Mouse (Mus musculus) CD4-positive helper T cell, adult 2 months (primary cell): ENCODE measurements around the gene Nckipsd.
A peak's percentile ranks its signal among the peaks of the same experiment; 100 is the strongest.

Experiments used
- DNase-seq: peaks from one replicate; pipeline ENCODE4 v3.0.0-alpha.2; 2012; ENCODE audit warnings: low read depth, missing footprints, low spot score

The Nckipsd gene

DNA sequence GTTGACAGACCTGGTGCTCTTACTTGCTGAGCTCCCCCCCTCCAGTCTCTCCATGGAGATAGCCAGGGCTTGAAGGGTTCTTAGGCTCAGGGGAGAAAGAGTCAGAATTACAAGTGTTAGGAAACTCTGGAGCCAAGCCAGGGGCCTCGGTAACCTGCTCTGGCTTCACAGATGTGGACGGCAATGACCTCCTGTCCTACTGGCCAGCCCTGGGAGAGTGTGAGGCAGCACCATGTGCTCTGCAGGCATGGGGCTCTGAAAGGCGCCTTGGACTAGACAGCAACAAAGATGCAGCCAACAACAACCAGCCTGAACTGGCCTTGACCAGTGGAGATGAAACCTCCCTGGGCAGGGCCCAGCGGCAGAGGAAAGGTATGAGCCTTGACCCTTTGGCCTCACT, 39.2 kb downstream of the Nckipsd start:
- DNase-seq = no peak

DNA sequence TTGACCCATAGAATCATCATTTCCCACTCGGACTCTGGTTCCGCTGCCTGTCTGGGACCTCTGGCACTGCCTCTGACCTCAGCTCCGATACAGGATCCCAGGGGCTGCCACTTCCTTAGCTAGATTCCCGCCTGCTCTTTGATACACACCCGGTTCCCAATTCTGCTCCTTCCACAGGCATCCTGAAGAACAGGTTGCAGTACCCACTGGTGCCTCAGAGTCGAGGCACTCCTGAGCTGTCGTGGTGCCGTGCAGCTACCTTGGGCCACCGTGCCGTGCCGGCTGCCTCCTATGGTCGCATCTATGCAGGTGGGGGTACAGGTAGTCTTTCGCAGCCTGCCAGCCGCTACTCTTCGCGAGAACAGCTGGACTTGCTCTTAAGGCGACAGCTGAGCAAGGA, 40.3 kb downstream of the Nckipsd start:
- no peak for DNase-seq

DNA sequence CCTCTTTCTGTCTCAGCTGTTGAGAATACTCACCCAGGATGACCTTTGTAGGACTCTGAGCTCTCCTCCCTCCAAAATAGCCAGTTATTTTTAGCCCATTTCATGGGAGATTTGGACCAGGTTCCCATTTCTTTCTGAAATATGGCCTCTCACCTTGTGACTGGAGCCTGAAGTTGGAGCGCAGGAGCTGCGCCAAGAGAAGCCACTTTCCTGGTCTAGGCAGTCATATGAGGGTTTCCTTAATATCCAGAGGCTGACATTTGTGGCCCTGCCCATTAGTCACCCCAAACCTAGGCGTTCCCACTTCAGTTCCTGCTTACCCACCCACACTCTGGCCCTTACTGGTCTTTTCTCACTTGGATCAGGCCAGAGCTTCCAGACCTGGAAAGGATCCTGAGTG, 44.8 kb downstream of the Nckipsd start, which contains the start of gene Slc26a6:
Slc26a6 (plus strand) TSS at position 308 of the 400 bp plus-strand sequence.
- DNase-seq = no peak

DNA sequence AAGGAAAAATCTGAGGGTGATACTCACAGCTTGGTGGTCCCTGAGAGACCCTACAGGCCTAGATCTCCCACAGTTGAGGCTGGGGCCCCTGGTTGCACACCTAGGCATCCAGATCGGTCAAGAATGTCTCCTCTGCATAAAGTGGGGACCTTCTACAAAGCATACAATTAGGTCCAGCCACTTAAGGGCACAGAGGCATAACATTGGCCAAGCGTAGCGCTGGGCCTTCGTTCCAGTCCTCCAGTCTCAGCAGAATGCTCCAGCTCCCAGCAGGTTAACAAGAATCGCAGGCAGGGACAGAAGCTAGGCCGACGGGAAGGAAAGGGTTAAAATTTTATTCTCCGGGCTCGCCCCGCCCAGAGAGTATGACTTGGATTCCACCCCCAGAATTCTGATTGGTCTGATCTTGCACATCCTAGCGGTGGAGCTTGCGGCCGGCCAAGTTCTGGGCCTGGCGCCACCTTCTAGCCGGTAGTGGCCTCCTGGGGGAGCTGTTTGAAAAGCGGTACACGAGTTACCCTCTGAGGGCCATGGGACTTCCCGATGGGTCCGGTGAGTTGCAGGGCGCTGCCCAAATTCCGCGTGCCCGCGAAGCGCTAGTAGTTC, 45.6 kb downstream of the Nckipsd start:
- peak; percentile 94 for DNase-seq

DNA sequence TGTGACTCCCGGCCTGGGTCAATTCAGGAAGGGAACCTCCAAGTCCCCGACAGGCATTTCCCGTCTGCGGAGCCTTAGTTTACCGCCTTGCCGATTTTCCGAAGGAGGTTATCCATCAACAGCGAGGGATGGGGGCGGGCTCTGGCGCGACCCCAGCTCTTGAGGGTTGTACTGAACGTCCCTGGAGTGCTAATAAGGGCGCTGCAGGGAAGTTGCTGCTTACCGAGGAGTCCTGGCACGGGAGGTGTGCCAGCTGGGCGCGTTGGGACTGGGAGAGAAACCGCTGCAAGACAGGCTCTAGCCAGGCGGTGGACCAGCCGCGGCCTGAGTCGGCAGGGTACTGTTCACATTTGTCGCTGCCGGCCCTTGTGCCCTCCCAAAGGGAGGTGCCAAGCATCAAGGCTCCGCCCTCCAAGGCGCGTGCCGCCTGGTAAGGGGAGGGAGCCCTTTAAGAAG, 46.1 kb downstream of the Nckipsd start:
- DNase-seq = peak; percentile 91

DNA sequence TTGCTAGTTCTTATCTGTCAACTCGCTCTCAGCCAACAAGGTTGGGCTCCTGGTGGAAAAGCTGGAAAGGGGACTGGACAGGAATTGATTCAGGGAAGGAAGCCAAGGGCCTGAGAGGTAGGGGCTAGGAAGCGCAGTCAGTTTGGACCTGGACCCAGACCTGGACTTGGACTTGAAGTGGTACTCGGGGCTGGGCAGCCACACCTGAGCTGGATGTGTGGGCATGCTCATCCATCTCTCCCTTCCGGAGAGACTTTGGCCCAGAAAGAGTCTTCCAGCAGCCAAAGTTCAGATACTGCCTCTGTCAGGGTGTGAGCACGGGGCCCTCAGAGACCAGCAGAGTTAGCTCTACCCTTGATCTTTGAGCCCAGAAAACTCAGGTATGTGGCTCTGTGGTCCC, 47.2 kb downstream of the Nckipsd start:
- no peak for DNase-seq

DNA sequence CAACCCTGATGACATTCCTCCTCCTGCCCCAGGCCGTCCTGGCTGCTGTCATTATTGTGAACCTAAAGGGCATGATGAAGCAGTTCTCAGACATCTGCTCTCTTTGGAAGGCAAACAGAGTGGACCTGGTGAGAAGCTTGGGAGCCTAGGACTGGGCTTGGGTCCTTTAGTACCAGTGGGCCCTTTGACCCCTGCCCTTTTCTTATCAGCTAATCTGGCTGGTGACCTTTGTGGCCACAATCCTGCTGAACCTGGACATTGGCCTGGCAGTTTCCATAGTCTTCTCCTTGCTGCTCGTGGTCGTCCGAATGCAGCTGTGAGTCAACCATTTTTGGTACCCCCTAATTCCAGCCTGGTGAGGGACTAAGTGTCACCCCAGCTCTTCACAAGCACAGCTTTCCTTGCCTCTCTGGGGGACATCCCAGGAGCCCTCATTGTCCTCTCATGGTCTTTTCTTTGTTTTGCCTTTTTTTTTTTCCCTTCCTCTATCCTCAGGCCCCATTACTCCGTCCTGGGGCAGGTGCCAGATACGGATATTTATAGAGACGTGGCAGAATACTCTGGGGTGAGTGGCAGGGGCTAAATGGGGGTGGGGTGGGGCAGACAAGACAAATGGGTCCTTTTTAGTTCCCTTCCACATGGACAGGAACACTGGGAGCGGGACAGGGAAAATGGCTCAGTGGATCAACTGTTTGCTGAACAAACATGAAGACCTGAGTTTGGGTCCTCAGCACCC, 50.8 kb downstream of the Nckipsd start:
- no peak for DNase-seq
